Mouse (Mus musculus) brown adipose tissue, adult 24 weeks (tissue): ENCODE results near the gene Zfp459. TPM values are rescaled to one million over a fixed set of nuclear protein-coding genes. Genes with fewer than 3 reads are reported as not detected.
"Not testable (repeated sequence)": the region's sequence is repeated elsewhere in the genome, so short reads cannot be mapped to it uniquely, and the experiment has no call there.

Experiments
- H3K27ac ChIP-seq: fragments of 200-500 bp; replicated peaks from 2 replicates; pipeline ENCODE4 v1.5.1; 2012; ENCODE audit warnings: low read depth, mild to moderate bottlenecking, low read length
- H3K4me1 ChIP-seq: fragments of 200-500 bp; 2 replicates; pipeline ENCODE4 v1.6.1; 2012; ENCODE audit warnings: low read length, mixed read lengths; ENCODE audit not compliant: control insufficient read depth, insufficient read depth, insufficient read length
- H3K4me3 ChIP-seq: fragments of 200-500 bp; 2 replicates; pipeline ENCODE4 v1.5.1; 2012; ENCODE audit warnings: low read depth, mild to moderate bottlenecking, low read length, moderate library complexity; ENCODE audit not compliant: insufficient read depth
- polyA plus RNA-seq: library from polyadenylated mRNA; stranded (reverse); fragments of >200 nt; gene quantifications from 2 replicates; pipeline ENCODE4 v1.2.4, GENCODE M21; 2012; ENCODE audit not compliant: missing spikeins, insufficient read depth, insufficient read length

The Zfp459 gene
- polyA plus RNA-seq = 0.52 TPM in 1 of 2 replicates, not detected in the other

- Histone ChIP-seq H3K4me3 (peak within 1 kb of the TSS; percentile 67), H3K4me1 (peaks cover 3% of the 10 kb centered on the region; the same call in 1 of the 2 replicates), H3K27ac (no peak within 1 kb of the TSS)
These were observed at the start of gene Zfp459 for GRCm38 (mm10) chr13:67421207-67421857. Gene Zfp459, minus strand, starts transcription at chr13:67421418.

- Histone ChIP-seq H3K27ac (no peak overlapping the region), H3K4me1 (no peaks in the 10 kb centered on the region), H3K4me3 (no peak overlapping the region)
These were observed 48.1 kb upstream of the Zfp459 start for GRCm38 (mm10) chr13:67469274-67469673.

GRCm38 (mm10) chr13:67463506-67464185, 42.4 kb upstream of the Zfp459 start:
- H3K4me1 ChIP-seq, H3K4me3 ChIP-seq, H3K27ac ChIP-seq: not testable (repeated sequence)

GRCm38 (mm10) chr13:67452021-67452309, 30.7 kb upstream of the Zfp459 start:
- peak overlapping the region; percentile 86 for H3K4me3 ChIP-seq
- peak overlapping the region; percentile 66 for H3K27ac ChIP-seq
- 0 out of 2 replicates have a peak, but pooled peaks cover 2% of the 10 kb centered on the region for H3K4me1 ChIP-seq

- H3K27ac ChIP-seq = peak within 1 kb of the TSS; percentile 66
- peak within 1 kb of the TSS; percentile 86 for H3K4me3 ChIP-seq
- H3K4me1 ChIP-seq = 0 out of 2 replicates have a peak, but pooled peaks cover 2% of the 10 kb centered on the region
These were observed 30.2 kb upstream of the Zfp459 start, which contains the start of gene Zfp874a for GRCm38 (mm10) chr13:67451172-67452020. Gene Zfp874a, minus strand, starts transcription at chr13:67451624.

GRCm38 (mm10) chr13:67437095-67437494, 15.9 kb upstream of the Zfp459 start:
- H3K4me3 ChIP-seq, H3K4me1 ChIP-seq, H3K27ac ChIP-seq: not testable (repeated sequence)

- H3K4me1 ChIP-seq = no peaks in the 10 kb centered on the region
- no peak overlapping the region for H3K27ac ChIP-seq
- H3K4me3 ChIP-seq = no peak overlapping the region
These were observed 6.9 kb upstream of the Zfp459 start for GRCm38 (mm10) chr13:67428116-67428515.

GRCm38 (mm10) chr13:67425699-67426098, 4.5 kb upstream of the Zfp459 start:
- not testable (repeated sequence) for H3K27ac ChIP-seq, H3K4me3 ChIP-seq, H3K4me1 ChIP-seq

- H3K4me3 ChIP-seq, H3K4me1 ChIP-seq: not testable (repeated sequence)
These were observed 1.3 kb upstream of the Zfp459 start for GRCm38 (mm10) chr13:67422532-67422931.

GRCm38 (mm10) chr13:67420558-67421206, 536 bp downstream of the Zfp459 start:
- H3K4me3 ChIP-seq = peak overlapping the region; percentile 67
- no peak overlapping the region for H3K27ac ChIP-seq
- peaks cover 3% of the 10 kb centered on the region; the same call in 1 of the 2 replicates for H3K4me1 ChIP-seq

More at GRCm38 (mm10) chr13:67422532-67422931, 1.3 kb upstream of the Zfp459 start:
- H3K27ac ChIP-seq = not testable (repeated sequence)

GRCm38 (mm10) chr13:67416811-67417210, 4.4 kb downstream of the Zfp459 start:
- no peak overlapping the region for H3K27ac ChIP-seq
- H3K4me1 ChIP-seq = peaks cover 3% of the 10 kb centered on the region; the same call in 1 of the 2 replicates
- H3K4me3 ChIP-seq = no peak overlapping the region

- Histone ChIP-seq H3K4me1 (no peaks in the 10 kb centered on the region), H3K27ac (no peak overlapping the region), H3K4me3 (no peak overlapping the region)
These were observed 5.5 kb downstream of the Zfp459 start for GRCm38 (mm10) chr13:67415759-67416158.

- H3K4me1 ChIP-seq, H3K27ac ChIP-seq, H3K4me3 ChIP-seq: not testable (repeated sequence)
These were observed 7.6 kb downstream of the Zfp459 start for GRCm38 (mm10) chr13:67413634-67414033.

GRCm38 (mm10) chr13:67399183-67399903, 21.9 kb downstream of the Zfp459 start, which contains the start of gene Zfp429:
Gene Zfp429, minus strand, starts transcription at chr13:67399819.
- H3K4me1 ChIP-seq = not testable (repeated sequence)
- peak within 1 kb of the TSS; percentile 56; the same call in 1 of the 2 replicates for H3K27ac ChIP-seq
- peak within 1 kb of the TSS; percentile 81 for H3K4me3 ChIP-seq
